Mouse (Mus musculus) activated CD4-positive, CD25-positive, alpha-beta regulatory T cell, adult 4 months (primary cell): ENCODE data around the gene Cyp4f40. TPM values are rescaled to one million over a fixed set of nuclear protein-coding genes. Genes with fewer than 3 reads are reported as not detected.
"Not testable (repeated sequence)": the region's sequence is repeated elsewhere in the genome, so short reads cannot be mapped to it uniquely, and the experiment has no call there.

Source experiments
- ATAC-seq: one replicate; pipeline ENCODE4 v1.8.0; 2017
- polyA plus RNA-seq, 2 experiments: library from polyadenylated mRNA; unstranded; fragments of 100-300 nt; shearing (Covaris generic); gene quantifications; one replicate each; pipeline ENCODE4 v1.2.1; 2017

The Cyp4f40 gene
- polyA plus RNA-seq, 2 experiments from 2014 or later = not detected

- not testable (repeated sequence) for ATAC-seq
Observed at GRCm38 (mm10) chr17:32722151-32722550, 63.5 kb downstream of the Cyp4f40 start.

- ATAC-seq = no peak
Observed at GRCm38 (mm10) chr17:32722771-32723170, 64.1 kb downstream of the Cyp4f40 start.

- ATAC-seq = not testable (repeated sequence)
Observed at GRCm38 (mm10) chr17:32726360-32726759, 67.7 kb downstream of the Cyp4f40 start.

Other genes starting within 250 kb of the Cyp4f40 start
- 10 to 100 TPM; 68.7 to 79.5 TPM for gene Pglyrp2, start 234.7 kb upstream of the Cyp4f40 start, polyA plus RNA-seq
- under 1 TPM in 1 of 2 experiments, not detected in 1; 0.68 TPM for gene Cyp4f39, start 206.2 kb upstream of the Cyp4f40 start, polyA plus RNA-seq
- gene Cyp4f17, start 152.8 kb upstream of the Cyp4f40 start, polyA plus RNA-seq = 1 to 10 TPM; 7.5 to 8.8 TPM
- 1 to 10 TPM; 7.4 to 7.6 TPM for gene Cyp4f16, start 122.3 kb upstream of the Cyp4f40 start, polyA plus RNA-seq
- gene Cyp4f37, start 37.6 kb upstream of the Cyp4f40 start, polyA plus RNA-seq = not detected
- gene Cyp4f15, start 26.7 kb downstream of the Cyp4f40 start, polyA plus RNA-seq = not detected
- gene Zfp871, start 129.4 kb downstream of the Cyp4f40 start, polyA plus RNA-seq = 10 to 100 TPM; 37.6 to 40.7 TPM
- gene Zfp811, start 151.0 kb downstream of the Cyp4f40 start, polyA plus RNA-seq = under 1 TPM; 0.09 to 0.54 TPM
- 1 to 10 TPM; 5.8 to 8.1 TPM for gene Zfp799, start 171.4 kb downstream of the Cyp4f40 start, polyA plus RNA-seq
- gene Zfp870, start 232.7 kb downstream of the Cyp4f40 start, polyA plus RNA-seq = 1 to 10 TPM; 5.6 to 8.0 TPM